Mouse (Mus musculus) leukemia stem cell, adult 10-12 weeks (primary cell): ENCODE results near the gene Fam136a. TPM values are rescaled to one million over a fixed set of nuclear protein-coding genes. Genes with fewer than 3 reads are reported as not detected.

ENCODE experiments used
- polyA plus RNA-seq: library from polyadenylated mRNA; stranded (reverse); fragments of >175 nt; gene quantifications from 2 replicates; pipeline ENCODE4 v1.2.3, GENCODE M21; 2012; ENCODE audit warnings: low replicate concordance

Gene Fam136a
- 5.5 and 16.4 TPM in 2 replicates for polyA plus RNA-seq

GRCm38 (mm10) chr6:86365371-86366124 is at the start of gene Fam136a:
Gene Fam136a, plus strand, starts transcription at chr6:86365646.

GRCm38 (mm10) chr6:86370764-86371339 is 5.4 kb downstream of the Fam136a start, which contains the start of gene Snrpg:
Gene Snrpg, plus strand, starts transcription at chr6:86371304.

GRCm38 (mm10) chr6:86396581-86397256 is 31.3 kb downstream of the Fam136a start, which contains the start of gene Pcyox1:
Gene Pcyox1, minus strand, starts transcription at chr6:86397154.

GRCm38 (mm10) chr6:86404100-86404861 is 38.8 kb downstream of the Fam136a start, which contains the start of gene Tia1:
Gene Tia1, plus strand, starts transcription at chr6:86404219.

Other genes starting within 250 kb of the Fam136a start
- 5.0 and 10.1 TPM in 2 replicates for gene Tgfa, start 170.4 kb upstream of the Fam136a start, polyA plus RNA-seq
- gene Snrpg, start 5.7 kb downstream of the Fam136a start, polyA plus RNA-seq: 9.3 and 15.4 TPM in 2 replicates
- 9.2 and 11.0 TPM in 2 replicates for gene Pcyox1, start 31.5 kb downstream of the Fam136a start, polyA plus RNA-seq
- 14.9 and 21.6 TPM in 2 replicates for gene Tia1, start 38.6 kb downstream of the Fam136a start, polyA plus RNA-seq
- gene Gm44790, start 61.0 kb downstream of the Fam136a start, polyA plus RNA-seq: not detected in 2 replicates
- 4.3 and 8.0 TPM in 2 replicates for gene C87436, start 72.7 kb downstream of the Fam136a start, polyA plus RNA-seq
- gene Pcbp1, start 160.7 kb downstream of the Fam136a start, polyA plus RNA-seq: 933 and 1,241 TPM in 2 replicates